Mouse (Mus musculus) adipocyte (in vitro differentiated cells): ENCODE results near the gene Fam13a.

Source experiments
- DNase-seq: peaks from one replicate; pipeline ENCODE4 v3.0.0-alpha.2; 2016; ENCODE audit warnings: low spot score

The Fam13a gene

DNA sequence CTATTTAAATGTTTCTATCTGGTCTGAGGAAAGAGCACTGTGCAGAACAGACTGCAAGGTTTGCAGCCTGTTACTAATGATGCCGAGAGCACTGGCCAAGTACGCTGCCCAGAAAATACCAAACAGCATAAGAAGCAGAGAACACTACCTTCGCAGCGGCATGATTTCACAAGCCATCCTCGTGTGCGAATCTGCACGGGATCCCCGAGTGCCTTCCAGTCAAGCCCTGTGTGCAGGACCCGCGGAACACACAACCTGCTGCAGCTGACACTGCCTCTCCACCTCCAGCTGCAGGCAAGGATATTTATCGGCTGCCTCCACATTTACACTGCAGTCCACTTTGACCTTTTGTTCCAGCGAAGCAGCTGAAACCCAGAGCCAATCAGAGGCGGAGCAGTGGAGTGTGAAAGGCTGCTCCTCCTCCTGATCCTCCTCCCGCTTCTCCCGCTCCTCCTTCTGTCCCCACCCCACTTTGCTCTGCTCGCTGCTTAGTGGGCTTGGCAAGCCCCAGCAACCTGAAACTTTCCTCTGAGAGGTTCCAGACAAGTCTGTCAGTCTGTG lies at the start of gene Fam13a:
Fam13a (minus strand) TSS at position 386 of the 561 bp plus-strand sequence.
- peak; percentile 97 for DNase-seq

- peak; percentile 94 for DNase-seq
Measured at GRCm38 (mm10) chr6:59072096-59073060, 48.0 kb upstream of the Fam13a start.

GRCm38 (mm10) chr6:59071691-59072090 lies 47.3 kb upstream of the Fam13a start:
- peak; percentile 71 for DNase-seq

GRCm38 (mm10) chr6:59068187-59068586 lies 43.8 kb upstream of the Fam13a start:
- peak; percentile 88 for DNase-seq

- no peak for DNase-seq
Measured at GRCm38 (mm10) chr6:59064440-59064839, 40.1 kb upstream of the Fam13a start.

DNA sequence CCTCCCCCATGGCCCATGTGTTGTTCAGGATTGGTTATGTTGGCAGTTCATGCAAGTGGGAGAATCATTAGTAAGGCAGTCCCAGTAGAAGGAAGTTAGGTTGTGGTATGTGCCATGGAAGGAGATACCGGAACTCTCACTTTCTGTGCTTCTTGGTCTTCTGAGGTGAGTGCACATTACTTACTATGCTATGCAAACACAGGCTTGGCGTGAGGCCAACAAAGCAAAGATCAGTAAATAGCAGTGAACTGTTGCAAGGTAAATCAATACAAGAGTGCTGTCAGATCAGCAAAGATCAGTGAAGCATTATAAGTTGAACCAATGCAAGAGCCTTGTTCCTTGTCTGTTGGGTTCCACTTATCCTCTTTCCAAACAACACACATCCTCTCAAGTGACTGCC lies 28.9 kb upstream of the Fam13a start:
- DNase-seq, result no peak

GRCm38 (mm10) chr6:59039719-59040118 lies 15.4 kb upstream of the Fam13a start:
- DNase-seq, result peak; percentile 94

DNA sequence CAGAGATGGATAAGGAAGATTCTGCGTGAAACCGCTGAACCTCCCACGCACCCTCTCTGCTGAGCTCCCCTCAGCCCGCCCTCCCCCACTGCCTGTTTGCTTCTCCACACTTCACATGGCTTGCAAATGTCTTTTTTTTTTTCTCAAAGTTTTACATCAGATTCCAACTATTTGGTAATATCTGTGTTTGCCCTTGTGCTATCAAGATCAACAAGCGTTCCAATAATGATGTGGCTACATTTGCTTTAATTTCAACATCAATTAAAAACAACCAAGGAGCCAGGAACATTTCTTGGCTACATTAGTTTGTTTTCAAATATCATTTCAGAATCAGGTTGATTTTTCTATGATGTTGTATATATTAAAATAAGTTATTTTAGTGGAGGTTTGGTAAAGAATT lies 8.4 kb upstream of the Fam13a start:
- DNase-seq, result peak; percentile 24

DNA sequence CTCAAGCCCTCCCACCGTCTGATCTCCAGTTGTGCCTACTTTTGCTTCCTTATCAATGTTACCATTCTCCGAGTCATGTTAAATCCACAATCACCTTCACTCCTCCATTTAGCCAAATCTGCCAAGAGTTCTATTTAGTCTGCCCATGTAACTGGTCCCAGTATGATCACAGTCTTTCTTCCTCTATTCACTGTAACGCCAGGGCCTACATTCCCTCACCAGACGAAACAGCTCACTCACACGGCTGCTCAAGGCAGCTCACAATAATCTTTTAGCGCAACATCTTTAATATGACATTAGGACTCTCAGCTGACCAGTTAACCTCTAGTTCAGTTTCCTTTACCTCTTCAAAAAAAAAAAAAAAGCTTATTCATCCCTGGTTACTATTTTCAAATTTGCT lies 7.2 kb upstream of the Fam13a start:
- no peak for DNase-seq

DNA sequence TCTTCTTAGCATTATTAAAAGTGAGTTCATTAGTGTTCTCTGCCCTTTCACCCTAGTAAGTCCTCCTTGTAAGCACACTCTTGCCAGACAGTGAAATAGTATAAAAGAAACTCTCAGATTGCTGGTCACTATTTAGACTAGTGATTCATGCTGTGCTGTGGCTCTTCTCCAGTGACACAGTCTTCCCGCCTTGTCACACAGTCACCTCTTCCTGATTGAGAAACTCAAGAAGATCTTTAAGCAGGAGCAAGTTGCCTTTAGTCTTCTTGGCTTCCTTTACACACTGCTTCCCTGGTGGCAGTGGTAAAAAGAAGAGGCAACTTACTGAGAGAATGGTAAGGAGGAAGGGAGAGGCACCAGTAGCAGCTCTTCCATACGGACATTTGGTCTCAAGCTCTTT lies 6.3 kb upstream of the Fam13a start:
- DNase-seq, result peak; percentile 86

GRCm38 (mm10) chr6:59030037-59030436 lies 5.7 kb upstream of the Fam13a start:
- peak; percentile 51 for DNase-seq

DNA sequence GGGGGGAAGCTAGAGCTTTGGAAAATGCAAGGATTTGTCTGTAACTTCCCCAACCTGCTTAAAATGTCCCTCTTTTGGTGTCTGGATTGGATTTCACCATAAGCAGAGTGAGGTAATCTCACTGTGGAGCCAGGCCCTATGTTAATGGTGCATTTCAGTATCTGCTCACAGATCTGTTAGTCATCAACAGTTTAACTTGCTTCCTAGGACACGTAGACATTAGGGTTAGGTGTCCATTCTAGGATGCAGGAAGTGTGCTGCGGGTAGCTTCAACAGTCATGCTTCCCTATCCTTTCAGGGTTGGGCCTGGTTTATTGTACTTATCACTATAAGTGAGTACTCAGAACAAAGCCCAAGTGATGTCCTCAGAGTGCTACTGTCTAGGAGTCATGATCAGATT lies 4.5 kb upstream of the Fam13a start:
- DNase-seq, result peak; percentile 26

DNA sequence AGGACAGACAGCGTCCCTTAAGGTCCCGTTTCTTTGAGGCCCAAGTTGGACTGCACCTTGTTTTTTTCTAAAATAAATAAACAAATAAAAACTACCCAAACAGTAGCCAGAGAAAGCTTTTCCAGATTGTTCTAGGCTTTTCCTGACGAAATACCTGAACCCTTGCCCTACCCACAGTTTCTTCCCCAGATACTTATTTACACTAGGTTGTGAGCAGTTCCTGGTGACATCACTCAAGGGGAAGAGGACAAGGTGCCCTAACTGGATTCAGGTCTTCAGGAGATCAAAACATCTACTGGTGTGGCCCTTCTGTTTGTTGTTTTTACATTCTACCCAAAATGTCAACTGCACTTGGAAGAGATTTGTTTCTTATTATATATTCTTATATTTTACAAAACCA lies 457 bp upstream of the Fam13a start:
- DNase-seq, result no peak

- peak; percentile 61 for DNase-seq
Measured at GRCm38 (mm10) chr6:59023455-59024163, 740 bp downstream of the Fam13a start.

DNA sequence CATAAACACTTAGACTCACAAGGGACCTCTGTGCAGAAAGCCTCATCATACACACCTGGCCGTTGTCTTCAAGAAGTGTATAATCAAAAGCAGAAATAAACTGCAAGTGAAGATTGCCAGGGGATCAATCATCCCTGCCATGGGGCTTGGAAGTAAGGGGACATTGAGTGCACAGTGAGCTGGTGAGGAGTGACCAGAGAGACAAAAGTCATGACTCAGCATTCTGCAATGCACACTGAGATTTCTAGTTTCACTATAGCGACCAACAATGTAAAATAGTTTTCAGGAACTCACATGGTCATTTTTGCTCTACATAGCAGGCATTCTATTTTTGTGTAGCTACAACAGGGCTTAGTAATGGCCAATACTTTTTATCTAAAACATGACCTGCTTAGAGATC lies 1.7 kb downstream of the Fam13a start:
- peak; percentile 73 for DNase-seq

- DNase-seq, result peak; percentile 78
Measured at GRCm38 (mm10) chr6:59020346-59020745, 4.0 kb downstream of the Fam13a start.

GRCm38 (mm10) chr6:59019847-59020246 lies 4.5 kb downstream of the Fam13a start:
- no peak for DNase-seq

- no peak for DNase-seq
Measured at GRCm38 (mm10) chr6:59016336-59016832, 8.0 kb downstream of the Fam13a start.

DNA sequence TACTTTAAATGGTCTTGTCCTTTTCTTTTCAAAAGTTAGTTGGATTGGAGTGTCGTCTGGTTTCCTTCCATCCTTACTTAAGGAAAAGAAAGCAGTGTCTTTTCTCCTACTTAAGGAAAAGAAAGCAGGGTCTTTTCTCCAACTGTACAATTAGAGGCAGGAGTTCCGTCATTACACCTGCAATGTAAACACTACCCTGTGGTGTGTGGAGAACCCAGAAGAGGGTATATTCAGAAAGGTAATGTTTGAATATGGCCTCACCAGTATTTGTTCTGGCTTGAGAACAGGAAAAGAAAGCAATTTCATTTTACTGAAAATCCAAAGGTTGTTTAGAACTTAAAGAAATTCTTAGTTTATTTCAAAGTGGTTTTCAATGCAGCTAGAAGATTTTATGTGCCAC lies 9.6 kb downstream of the Fam13a start:
- DNase-seq, result no peak

- DNase-seq, result no peak
Measured at GRCm38 (mm10) chr6:59014088-59014759, 10.1 kb downstream of the Fam13a start.

- DNase-seq, result no peak
Measured at GRCm38 (mm10) chr6:59010792-59011191, 13.6 kb downstream of the Fam13a start.

GRCm38 (mm10) chr6:59004630-59005029 lies 19.7 kb downstream of the Fam13a start:
- DNase-seq, result no peak
